Mouse (Mus musculus) gastrocnemius, adult 18-20 months (tissue): ENCODE results near the gene Klhdc1. TPM values are rescaled to one million over a fixed set of nuclear protein-coding genes. Genes with fewer than 3 reads are reported as not detected.

Experiments used
- DNase-seq: peaks from one replicate; pipeline ENCODE4 v3.0.0; 2021; ENCODE audit warnings: low spot score
- long read RNA-seq, 2 experiments: library from polyadenylated mRNA; stranded (forward); transcript quantifications; one replicate each; pipeline ENCODE4 v2.0.0; 2021
- total RNA-seq, 2 experiments: library from RNA; stranded (reverse); gene quantifications; 2 replicates each; pipeline ENCODE4 v1.2.3; 2021

The Klhdc1 gene
- 10 to 100 TPM; 22.7 to 26.2 TPM for total RNA-seq
- long read RNA-seq, experiment 1, transcript Klhdc1-201 (13 exons, 2,620 nt): major isoform, 47 of 59 reads
- long read RNA-seq, experiment 1, transcript Klhdc1-202 (2 exons, 228 nt): minor isoform, 7 of 59 reads
- long read RNA-seq, experiment 1, partial matches to known transcripts: 3 of 59 reads
- long read RNA-seq, experiment 1, other reads (novel, unspliced or antisense): 2 of 59 reads
- long read RNA-seq, experiment 2, transcript Klhdc1-201 (13 exons, 2,620 nt): major isoform, 34 of 49 reads
- long read RNA-seq, experiment 2, transcript Klhdc1-202 (2 exons, 228 nt): minor isoform, 5 of 49 reads
- long read RNA-seq, experiment 2, partial matches to known transcripts: 4 of 49 reads
- long read RNA-seq, experiment 2, other reads (novel, unspliced or antisense): 6 of 49 reads

DNA sequence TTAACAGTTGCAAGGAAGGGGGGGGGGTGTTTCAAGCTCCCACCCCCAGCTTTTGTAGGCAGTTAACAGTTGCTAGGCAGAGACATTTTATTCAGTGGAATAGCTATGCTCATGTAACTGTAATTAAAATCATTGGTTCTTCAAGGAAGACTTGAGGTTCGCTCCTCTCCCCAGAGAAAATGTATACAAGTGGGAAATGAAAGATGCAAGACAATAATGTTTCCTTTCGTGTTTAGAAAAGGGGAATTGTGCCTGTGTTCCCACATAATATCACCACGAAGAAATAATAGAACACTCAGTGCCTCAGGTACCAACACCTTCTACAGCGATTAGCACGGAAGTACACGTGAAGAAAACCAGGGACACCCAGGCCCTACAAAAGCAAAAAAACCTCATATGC lies at the start of gene Klhdc1:
Gene Klhdc1, plus strand, starts transcription at position 301 of the 400 bp plus-strand sequence.
- DNase-seq: no peak

GRCm38 (mm10) chr12:69191396-69191795 lies 49.6 kb upstream of the Klhdc1 start:
- no peak for DNase-seq

DNA sequence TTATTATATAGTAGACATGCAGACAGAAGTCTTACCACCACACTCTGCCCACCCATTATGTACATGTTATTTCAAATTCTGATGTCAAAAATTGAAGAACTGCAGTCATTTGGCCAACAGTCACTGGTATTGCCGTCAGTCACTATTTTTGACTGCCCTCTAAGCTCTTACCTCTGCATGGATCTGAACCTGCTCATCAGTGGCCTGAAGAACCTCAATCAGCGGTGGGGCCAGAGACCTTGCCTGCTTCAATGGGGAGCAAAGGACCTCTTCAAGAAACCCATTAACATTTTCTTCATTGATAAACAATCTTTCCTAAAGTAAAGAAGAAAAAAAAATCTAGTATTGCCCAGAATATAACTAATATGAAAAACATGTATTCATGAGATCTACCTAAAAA lies 48.3 kb upstream of the Klhdc1 start:
- DNase-seq: no peak

- peak; percentile 55 for DNase-seq
Measured at GRCm38 (mm10) chr12:69196444-69197377, 44.3 kb upstream of the Klhdc1 start, which contains the start of gene Gm49383. Gene Gm49383 (minus strand): TSS chr12:69197104.

DNA sequence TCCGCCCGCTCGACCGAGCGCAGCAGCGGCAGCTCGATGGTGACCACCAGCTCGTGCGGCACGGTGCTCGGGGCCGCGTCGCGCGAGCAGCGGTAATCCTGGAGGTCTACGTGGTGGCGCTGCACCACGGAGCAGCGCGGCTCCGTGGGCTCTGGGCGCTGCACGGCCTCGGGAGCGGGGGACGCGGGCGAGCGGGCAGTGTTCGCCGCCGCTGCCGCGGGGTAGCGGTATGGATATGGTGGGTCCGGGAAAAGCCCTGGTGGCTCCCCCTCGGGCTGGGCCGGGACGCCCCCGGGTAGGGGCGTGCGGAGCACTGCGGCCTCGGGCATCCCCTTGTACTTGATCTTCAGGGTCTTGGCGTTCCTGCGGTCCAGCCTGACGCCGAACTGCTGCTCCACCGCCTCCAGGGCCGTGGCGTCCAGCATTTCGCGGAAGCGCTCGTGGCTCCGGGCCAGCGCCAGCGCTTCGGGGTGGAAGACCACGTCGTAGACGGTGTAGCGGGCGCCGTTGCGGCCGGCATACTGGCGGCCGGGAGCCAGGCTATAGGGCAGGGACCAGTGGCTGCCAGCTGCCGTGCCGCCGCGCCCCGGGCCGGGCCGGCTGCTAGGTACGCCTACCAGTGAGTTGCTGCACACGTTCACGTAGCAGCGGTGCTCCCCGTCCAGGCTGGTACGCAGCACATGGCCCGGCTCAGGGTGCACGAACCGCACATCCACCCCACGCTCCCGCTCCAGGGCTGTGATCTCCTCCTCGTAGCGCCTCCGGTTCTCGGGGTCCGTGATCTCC lies 43.4 kb upstream of the Klhdc1 start:
- DNase-seq: peak; percentile 34

DNA sequence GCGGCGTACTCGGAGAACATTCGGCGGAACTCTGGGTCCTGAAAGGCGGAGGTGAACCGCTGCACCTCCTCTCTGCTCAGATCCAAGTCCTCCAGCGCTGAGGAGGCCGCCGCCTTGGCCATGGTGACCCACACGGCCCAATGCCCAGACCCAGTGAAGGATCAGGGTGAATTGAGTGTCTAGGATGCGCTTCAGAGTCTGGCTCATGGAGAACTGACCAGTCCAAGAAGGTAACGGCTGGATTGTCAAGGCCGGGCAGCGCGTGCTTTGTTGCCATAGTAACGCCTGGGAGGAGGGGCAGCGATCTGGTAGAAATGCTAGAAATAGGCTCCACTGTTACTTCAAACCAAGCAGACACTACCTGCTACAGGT lies 42.8 kb upstream of the Klhdc1 start, which contains the start of gene Dnaaf2:
Gene Dnaaf2, minus strand, starts transcription at position 266 of the 372 bp plus-strand sequence.
- DNase-seq: peak; percentile 44

- DNase-seq: no peak
Measured at GRCm38 (mm10) chr12:69198985-69199384, 42.0 kb upstream of the Klhdc1 start.

- DNase-seq: no peak
Measured at GRCm38 (mm10) chr12:69204052-69204833, 36.7 kb upstream of the Klhdc1 start, which contains the start of gene Gm49384. Gene Gm49384 (minus strand): TSS chr12:69204267.

- no peak for DNase-seq
Measured at GRCm38 (mm10) chr12:69207396-69207795, 33.6 kb upstream of the Klhdc1 start.

DNA sequence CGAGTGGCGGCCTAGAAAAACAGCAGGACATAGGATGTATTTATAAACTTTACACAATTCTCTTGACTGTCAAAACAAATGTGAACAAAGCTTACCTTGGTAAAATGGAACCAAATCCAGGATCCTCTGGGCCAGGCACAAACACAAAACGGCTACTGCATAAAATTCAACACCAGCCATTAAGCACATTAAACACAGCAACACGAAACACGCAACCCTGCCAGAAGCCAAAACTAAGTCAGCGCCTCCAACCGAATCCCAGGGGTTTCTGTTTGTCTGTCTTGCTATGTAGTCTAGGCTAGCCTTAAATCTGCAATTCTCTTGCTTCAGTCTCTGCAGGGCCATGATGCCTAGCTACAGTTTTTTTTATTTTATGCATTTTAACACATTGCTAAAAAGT lies 33.0 kb upstream of the Klhdc1 start:
- no peak for DNase-seq

GRCm38 (mm10) chr12:69208520-69208919 lies 32.5 kb upstream of the Klhdc1 start:
- no peak for DNase-seq

GRCm38 (mm10) chr12:69210056-69210979 lies 30.7 kb upstream of the Klhdc1 start:
- no peak for DNase-seq

DNA sequence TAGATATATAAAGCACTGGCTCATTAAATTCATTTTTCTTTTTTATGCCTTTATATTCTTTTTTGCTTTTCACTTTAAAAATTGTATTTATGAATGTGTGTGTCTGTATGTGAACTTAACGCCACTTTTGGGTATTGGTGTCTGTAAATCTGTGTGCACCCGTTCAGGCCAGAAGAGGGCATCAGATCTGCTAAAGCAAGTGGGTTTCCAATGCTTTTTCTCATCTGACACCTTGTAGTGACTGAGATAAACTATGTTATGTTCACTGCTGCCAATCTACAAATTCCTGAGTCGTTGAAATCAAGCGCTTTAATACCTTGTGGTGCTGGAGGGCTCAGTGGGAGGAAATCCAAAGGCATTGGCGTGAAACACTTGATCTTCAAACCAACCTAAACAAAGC lies 29.9 kb upstream of the Klhdc1 start:
- no peak for DNase-seq

DNA sequence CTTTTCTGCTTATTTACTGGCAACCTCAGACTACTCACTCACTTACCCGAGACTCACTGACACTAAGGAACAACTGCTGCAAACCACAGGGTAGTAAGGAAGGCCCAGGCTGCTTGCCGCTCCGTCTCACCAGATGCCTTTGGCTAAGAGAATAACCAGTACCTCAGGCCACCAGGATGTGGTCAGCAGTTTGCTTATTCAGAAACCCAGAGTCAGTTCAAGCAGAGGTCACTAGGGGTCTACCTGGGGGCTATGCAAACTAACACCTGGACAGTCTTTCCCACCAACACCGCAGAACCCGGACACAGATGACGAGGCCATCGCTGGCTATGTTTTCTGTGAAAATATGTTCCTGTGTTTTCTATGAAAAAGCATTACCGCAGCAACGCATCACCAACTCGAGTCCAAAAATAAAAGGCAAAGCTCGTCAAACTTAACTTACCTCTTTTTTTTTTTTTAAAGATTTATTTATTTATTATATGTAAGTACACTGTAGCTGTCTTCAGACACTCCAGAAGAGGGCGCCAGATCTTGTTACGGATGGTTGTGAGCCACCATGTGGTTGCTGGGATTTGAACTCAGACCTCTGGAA lies 27.7 kb upstream of the Klhdc1 start:
- no peak for DNase-seq

GRCm38 (mm10) chr12:69214393-69214792 lies 26.6 kb upstream of the Klhdc1 start:
- no peak for DNase-seq

GRCm38 (mm10) chr12:69215000-69215785 lies 25.8 kb upstream of the Klhdc1 start:
- peak; percentile 69 for DNase-seq

- no peak for DNase-seq
Measured at GRCm38 (mm10) chr12:69216587-69216986, 24.4 kb upstream of the Klhdc1 start.

- no peak for DNase-seq
Measured at GRCm38 (mm10) chr12:69220613-69221277, 20.2 kb upstream of the Klhdc1 start.
